In genomic region chr1:20914769-20915168, GRCm38 (mm10) we compare ENCODE assay signal across 28 mouse cellular contexts. TPM values are rescaled to one million over a fixed set of nuclear protein-coding genes. Genes with fewer than 3 reads are reported as not detected.
DNase-seq lines count a peak whose midpoint lies in the region; ATAC-seq lines count a peak whose summit lies in the region.
"Had no signal": no experiment of that assay in that cellular context is flagged by ENCODE, and none has a peak within 500 bp of the region (broad histone marks: within the 10 kb centered on the region; RNA-seq: fewer than 3 reads in every experiment).

No protein-coding gene starts in this region.

- H3K4me3 ChIP-seq in forebrain, embryonic 12.5 days (replicated peaks), result no peak overlapping the region
- H3K4me3 ChIP-seq in forebrain, embryonic 14.5 days (ENCODE audit: low read depth, low read length), result no peak overlapping the region
- H3K4me3 ChIP-seq in hindbrain, embryonic 14.5 days (replicated peaks; ENCODE audit: low read length), result no peak overlapping the region
- no peak overlapping the region for H3K4me3 ChIP-seq in hindbrain, embryonic 16.5 days (ENCODE audit: low read length)
- H3K4me3 ChIP-seq in midbrain, embryonic 12.5 days, result no peak overlapping the region
- H3K4me3 ChIP-seq in midbrain, embryonic 15.5 days, result no peak overlapping the region
- H3K4me3 ChIP-seq: embryonic facial prominence, embryonic 15.5 days; forebrain, embryonic 15.5 days; left cerebral cortex, adult 2 months; limb, embryonic 13.5 days had no signal

- no peaks in the 10 kb centered on the region for H3K27me3 ChIP-seq in forebrain, embryonic 12.5 days
- no peaks in the 10 kb centered on the region for H3K27me3 ChIP-seq in forebrain, embryonic 14.5 days (replicated peaks; ENCODE audit: control insufficient read depth, insufficient read depth, low read length)
- H3K27me3 ChIP-seq in hindbrain, embryonic 14.5 days (ENCODE audit: control insufficient read depth, insufficient read depth, low read length), result no peaks in the 10 kb centered on the region
- no peaks in the 10 kb centered on the region for H3K27me3 ChIP-seq in hindbrain, embryonic 16.5 days (replicated peaks; ENCODE audit: control insufficient read depth, insufficient read depth, low read length)
- no peaks in the 10 kb centered on the region for H3K27me3 ChIP-seq in midbrain, embryonic 12.5 days
- H3K27me3 ChIP-seq in midbrain, embryonic 15.5 days (replicated peaks), result no peaks in the 10 kb centered on the region
- H3K27me3 ChIP-seq: embryonic facial prominence, embryonic 15.5 days; forebrain, embryonic 15.5 days; limb, embryonic 13.5 days had no signal

- WGBS in forebrain, embryonic 12.5 days, result 92% methylated on average over 3 of the region's 3 CpGs
- 98% methylated on average over 3 of the region's 3 CpGs for WGBS in forebrain, embryonic 14.5 days
- 94% methylated on average over 3 of the region's 3 CpGs for WGBS in hindbrain, embryonic 14.5 days
- 90% methylated on average over 3 of the region's 3 CpGs for WGBS in hindbrain, embryonic 16.5 days
- 87% methylated on average over 3 of the region's 3 CpGs for WGBS in midbrain, embryonic 12.5 days
- 97% methylated on average over 3 of the region's 3 CpGs for WGBS in midbrain, embryonic 15.5 days

- no peak for DNase-seq in forebrain, embryonic 14.5 days (ENCODE audit: low spot score)
- no peak for DNase-seq in hindbrain, embryonic 14.5 days (ENCODE audit: low spot score)
- no peak for DNase-seq in MN1 (ENCODE audit: low spot score)
- DNase-seq in heart, postnatal 14 days, result no peak
- DNase-seq: adrenal gland, postnatal 14 days; cerebellum, adult 11-12 months; cerebellum, postnatal 10 days; kidney, adult 9 months; kidney, postnatal 25 days; liver, postnatal 0 days; right cerebral cortex, postnatal 25 days; spleen, adult 18-20 months; thymus, adult 18-20 months; thymus, postnatal 25 days had no signal

- 0 out of 2 replicates have a peak, but pooled peaks have one; percentile 33 for ATAC-seq in forebrain, embryonic 12.5 days (ENCODE audit: low FRiP score)
- ATAC-seq in forebrain, embryonic 14.5 days, result no peak
- 0 out of 2 replicates have a peak, but pooled peaks have one; percentile 22 for ATAC-seq in hindbrain, embryonic 14.5 days (ENCODE audit: low FRiP score)
- ATAC-seq in hindbrain, embryonic 16.5 days, result no peak
- ATAC-seq in midbrain, embryonic 12.5 days (ENCODE audit: low FRiP score, low read depth), result 0 out of 2 replicates have a peak, but pooled peaks have one; percentile 30
- ATAC-seq in midbrain, embryonic 15.5 days (replicated peaks), result 0 out of 2 replicates have a peak, but pooled peaks have one; percentile 16
- ATAC-seq: forebrain, embryonic 15.5 days; intestine, postnatal 0 days; liver, postnatal 0 days; lung, postnatal 0 days had no signal

- H3K36me3 ChIP-seq in forebrain, embryonic 12.5 days (replicated peaks), result no peaks in the 10 kb centered on the region
- no peaks in the 10 kb centered on the region for H3K36me3 ChIP-seq in forebrain, embryonic 14.5 days (ENCODE audit: control insufficient read depth, insufficient read depth, low read length)
- no peaks in the 10 kb centered on the region for H3K36me3 ChIP-seq in hindbrain, embryonic 14.5 days (replicated peaks; ENCODE audit: control insufficient read depth, insufficient read depth)
- H3K36me3 ChIP-seq in hindbrain, embryonic 16.5 days (ENCODE audit: control insufficient read depth, insufficient read depth, low read length), result no peaks in the 10 kb centered on the region
- no peaks in the 10 kb centered on the region for H3K36me3 ChIP-seq in midbrain, embryonic 12.5 days
- no peaks in the 10 kb centered on the region for H3K36me3 ChIP-seq in midbrain, embryonic 15.5 days (replicated peaks)
- H3K36me3 ChIP-seq: embryonic facial prominence, embryonic 15.5 days; forebrain, embryonic 15.5 days; limb, embryonic 13.5 days had no signal

- no peak overlapping the region for H3K4me2 ChIP-seq in forebrain, embryonic 12.5 days
- H3K4me2 ChIP-seq in forebrain, embryonic 14.5 days (ENCODE audit: low read length), result no peak overlapping the region
- H3K4me2 ChIP-seq in hindbrain, embryonic 14.5 days (replicated peaks), result no peak overlapping the region
- H3K4me2 ChIP-seq in hindbrain, embryonic 16.5 days (ENCODE audit: low read length), result no peak overlapping the region
- no peak overlapping the region for H3K4me2 ChIP-seq in midbrain, embryonic 12.5 days (replicated peaks)
- no peak overlapping the region for H3K4me2 ChIP-seq in midbrain, embryonic 15.5 days
- H3K4me2 ChIP-seq: embryonic facial prominence, embryonic 15.5 days; forebrain, embryonic 15.5 days; limb, embryonic 13.5 days; liver, embryonic 11.5 days had no signal

- peaks cover 9% of the 10 kb centered on the region for H3K4me1 ChIP-seq in forebrain, embryonic 12.5 days
- H3K4me1 ChIP-seq in forebrain, embryonic 14.5 days (ENCODE audit: control insufficient read depth, insufficient read depth, low read length), result peaks cover 6% of the 10 kb centered on the region; the same call in 1 of the 2 replicates
- no peaks in the 10 kb centered on the region for H3K4me1 ChIP-seq in hindbrain, embryonic 14.5 days (replicated peaks; ENCODE audit: control insufficient read depth, insufficient read depth, low read length)
- peaks cover 6% of the 10 kb centered on the region for H3K4me1 ChIP-seq in hindbrain, embryonic 16.5 days (ENCODE audit: control insufficient read depth, insufficient read depth, low read depth, low read length)
- H3K4me1 ChIP-seq in midbrain, embryonic 12.5 days, result peaks cover 13% of the 10 kb centered on the region
- peaks cover 3% of the 10 kb centered on the region; the same call in 1 of the 2 replicates for H3K4me1 ChIP-seq in midbrain, embryonic 15.5 days
- H3K4me1 ChIP-seq: limb, embryonic 13.5 days had no signal

- no peaks in the 10 kb centered on the region for H3K9me3 ChIP-seq in forebrain, embryonic 12.5 days
- no peaks in the 10 kb centered on the region for H3K9me3 ChIP-seq in forebrain, embryonic 14.5 days (replicated peaks; ENCODE audit: control insufficient read depth, low read length)
- H3K9me3 ChIP-seq in hindbrain, embryonic 14.5 days (ENCODE audit: control insufficient read depth, low read length), result no peaks in the 10 kb centered on the region
- H3K9me3 ChIP-seq in hindbrain, embryonic 16.5 days (ENCODE audit: control insufficient read depth, low read length), result no peaks in the 10 kb centered on the region
- no peaks in the 10 kb centered on the region for H3K9me3 ChIP-seq in midbrain, embryonic 12.5 days
- H3K9me3 ChIP-seq in midbrain, embryonic 15.5 days, result no peaks in the 10 kb centered on the region
- H3K9me3 ChIP-seq: embryonic facial prominence, embryonic 15.5 days; forebrain, embryonic 15.5 days; limb, embryonic 13.5 days had no signal

- H3K9ac ChIP-seq in forebrain, embryonic 12.5 days, result no peak overlapping the region
- no peak overlapping the region for H3K9ac ChIP-seq in forebrain, embryonic 14.5 days (ENCODE audit: low read length)
- H3K9ac ChIP-seq in hindbrain, embryonic 14.5 days, result no peak overlapping the region
- H3K9ac ChIP-seq in hindbrain, embryonic 16.5 days (ENCODE audit: low read depth, low read length), result no peak overlapping the region
- H3K9ac ChIP-seq in midbrain, embryonic 12.5 days (replicated peaks), result no peak overlapping the region
- H3K9ac ChIP-seq in midbrain, embryonic 15.5 days, result no peak overlapping the region
- H3K9ac ChIP-seq: embryonic facial prominence, embryonic 15.5 days; forebrain, embryonic 15.5 days; limb, embryonic 13.5 days; liver, postnatal 0 days had no signal

- no peak overlapping the region for H3K27ac ChIP-seq in forebrain, embryonic 12.5 days
- H3K27ac ChIP-seq in forebrain, embryonic 14.5 days (ENCODE audit: low read depth, low read length), result no peak overlapping the region
- no peak overlapping the region for H3K27ac ChIP-seq in hindbrain, embryonic 14.5 days
- no peak overlapping the region for H3K27ac ChIP-seq in hindbrain, embryonic 16.5 days (ENCODE audit: low read depth, low read length)
- H3K27ac ChIP-seq in midbrain, embryonic 12.5 days (replicated peaks), result no peak overlapping the region
- no peak overlapping the region for H3K27ac ChIP-seq in midbrain, embryonic 15.5 days
- H3K27ac ChIP-seq: embryonic facial prominence, embryonic 15.5 days; forebrain, embryonic 15.5 days; left cerebral cortex, adult 2 months; limb, embryonic 13.5 days; macrophage had no signal

- intact Hi-C loops in heart, postnatal 14 days (cut with DNase I), result no loop called here

RNA-seq across cellular contexts. Expression of gene Paqr8, which starts 24.4 kb away (rescaled TPM):
- polyA plus RNA-seq in forebrain, embryonic 12.5 days (2016; fragmentation: Nextera tagmentation; extraction: Ambion mirVana), result 11.6 and 14.0 TPM in 2 replicates
- 18.7 and 23.0 TPM in 2 replicates for polyA plus RNA-seq in forebrain, embryonic 14.5 days (2014; fragmentation: Nextera tagmentation; extraction: Ambion mirVana)
- polyA plus RNA-seq in hindbrain, embryonic 14.5 days (2014; fragmentation: Nextera tagmentation; extraction: Ambion mirVana), result 39.9 and 43.5 TPM in 2 replicates
- 40.6 and 43.4 TPM in 2 replicates for polyA plus RNA-seq in hindbrain, embryonic 16.5 days (2015; fragmentation: Nextera tagmentation; extraction: Ambion mirVana)
- polyA plus RNA-seq in midbrain, embryonic 12.5 days (2016; fragmentation: Nextera tagmentation; extraction: Ambion mirVana), result 8.9 and 11.8 TPM in 2 replicates
- 23.7 and 24.2 TPM in 2 replicates for polyA plus RNA-seq in midbrain, embryonic 15.5 days (2015; fragmentation: Nextera tagmentation; extraction: Ambion mirVana)
- 1 to 10 TPM; 2.4 to 3.6 TPM for total RNA-seq in heart, postnatal 14 days (2021)

RNA-seq across cellular contexts. Expression of gene Efhc1, which starts 36.7 kb away (rescaled TPM):
- polyA plus RNA-seq in forebrain, embryonic 12.5 days (2016; fragmentation: Nextera tagmentation; extraction: Ambion mirVana), result 2.0 and 2.9 TPM in 2 replicates
- 2.6 and 2.7 TPM in 2 replicates for polyA plus RNA-seq in forebrain, embryonic 14.5 days (2014; fragmentation: Nextera tagmentation; extraction: Ambion mirVana)
- polyA plus RNA-seq in hindbrain, embryonic 14.5 days (2014; fragmentation: Nextera tagmentation; extraction: Ambion mirVana), result 3.4 and 3.5 TPM in 2 replicates
- 2.6 and 3.8 TPM in 2 replicates for polyA plus RNA-seq in hindbrain, embryonic 16.5 days (2015; fragmentation: Nextera tagmentation; extraction: Ambion mirVana)
- polyA plus RNA-seq in midbrain, embryonic 12.5 days (2016; fragmentation: Nextera tagmentation; extraction: Ambion mirVana), result 1.8 and 2.0 TPM in 2 replicates
- 1.6 and 1.8 TPM in 2 replicates for polyA plus RNA-seq in midbrain, embryonic 15.5 days (2015; fragmentation: Nextera tagmentation; extraction: Ambion mirVana)
- total RNA-seq in heart, postnatal 14 days (2021), result 1 to 10 TPM in 1 of 2 experiments, under 1 TPM in 1; 0.71 to 1.6 TPM
- total RNA-seq: megakaryocyte-erythroid progenitor cell, adult 5-6 weeks; MEL had no signal

Comparison
In these comparisons a context has a peak if more than half of its experiments do, and no peak if none do; other contexts are left out.
1. ATAC-seq: peak in forebrain, embryonic 12.5 days (single experiment), hindbrain, embryonic 14.5 days (single experiment), midbrain, embryonic 12.5 days (single experiment) and midbrain, embryonic 15.5 days (single experiment); none in forebrain, embryonic 14.5 days (single experiment) and hindbrain, embryonic 16.5 days (single experiment).